14 mouse cellular contexts compared by ENCODE assay signal in genomic region chr17:42885091-42885501, GRCm38 (mm10). TPM values are rescaled to one million over a fixed set of nuclear protein-coding genes. Genes with fewer than 3 reads are reported as not detected.
DNase-seq lines count a peak whose midpoint lies in the region; ATAC-seq lines count a peak whose summit lies in the region.
"Had no signal": no experiment of that assay in that cellular context is flagged by ENCODE, and none has a peak within 500 bp of the region (broad histone marks: within the 10 kb centered on the region; RNA-seq: fewer than 3 reads in every experiment).

No protein-coding gene starts in this region.

- H3K36me3 ChIP-seq in heart, embryonic 11.5 days (ENCODE audit: control insufficient read depth, insufficient read depth, low read length): no peaks in the 10 kb centered on the region
- no peaks in the 10 kb centered on the region for H3K36me3 ChIP-seq in intestine, embryonic 15.5 days
- H3K36me3 ChIP-seq in hindbrain, embryonic 13.5 days: no peaks in the 10 kb centered on the region
- H3K36me3 ChIP-seq: forebrain, embryonic 10.5 days; limb, embryonic 13.5 days had no signal

- H3K4me1 ChIP-seq in heart, embryonic 11.5 days (ENCODE audit: control insufficient read depth, insufficient read depth, low read length): peaks cover 15% of the 10 kb centered on the region
- H3K4me1 ChIP-seq in intestine, embryonic 15.5 days (replicated peaks): peaks cover 12% of the 10 kb centered on the region; the same call in 1 of the 2 replicates
- no peaks in the 10 kb centered on the region for H3K4me1 ChIP-seq in hindbrain, embryonic 13.5 days (replicated peaks)
- H3K4me1 ChIP-seq: forebrain, embryonic 10.5 days; limb, embryonic 13.5 days had no signal

- H3K4me2 ChIP-seq in heart, embryonic 11.5 days: 0 out of 2 replicates have a peak overlapping the region, but pooled peaks have one; percentile 35
- H3K4me2 ChIP-seq in intestine, embryonic 15.5 days (replicated peaks): peak overlapping the region; percentile 35
- no peak overlapping the region for H3K4me2 ChIP-seq in hindbrain, embryonic 13.5 days
- H3K4me2 ChIP-seq: limb, embryonic 13.5 days had no signal

- no peak overlapping the region for H3K9ac ChIP-seq in heart, embryonic 11.5 days (ENCODE audit: low read depth, low read length)
- no peak overlapping the region for H3K9ac ChIP-seq in intestine, embryonic 15.5 days
- no peak overlapping the region for H3K9ac ChIP-seq in hindbrain, embryonic 13.5 days
- H3K9ac ChIP-seq: limb, embryonic 13.5 days had no signal

- intact Hi-C loops in heart, postnatal 25 days (cut with DNase I): no loop called here

- peak overlapping the region; percentile 79 for H3K27ac ChIP-seq in heart, embryonic 11.5 days (ENCODE audit: low read depth, low read length)
- peak overlapping the region; percentile 75 for H3K27ac ChIP-seq in intestine, embryonic 15.5 days
- H3K27ac ChIP-seq in hindbrain, embryonic 13.5 days: no peak overlapping the region
- H3K27ac ChIP-seq: forebrain, embryonic 10.5 days; limb, embryonic 13.5 days had no signal

- DNase-seq in heart, postnatal 25 days (ENCODE audit: low spot score): no peak
- peak; percentile 80 for DNase-seq in ES-CJ7 (ENCODE audit: low read depth, low spot score)
- DNase-seq in lung, postnatal 10 days: peak; percentile 49
- DNase-seq in frontal cortex, postnatal 36 days (ENCODE audit: low spot score in 2 of 2): no peak
- DNase-seq in frontal cortex, postnatal 25 days (ENCODE audit: low spot score in 2 of 2): no peak
- DNase-seq: embryo, embryonic 11 days; gastrocnemius, postnatal 36 days; kidney, adult 11 months; layer of hippocampus, adult 9-11 months had no signal

- H3K27me3 ChIP-seq in heart, embryonic 11.5 days (ENCODE audit: control insufficient read depth, insufficient read depth, low read length): no peaks in the 10 kb centered on the region
- H3K27me3 ChIP-seq in intestine, embryonic 15.5 days (replicated peaks): no peaks in the 10 kb centered on the region
- H3K27me3 ChIP-seq in hindbrain, embryonic 13.5 days: no peaks in the 10 kb centered on the region
- H3K27me3 ChIP-seq: limb, embryonic 13.5 days had no signal

- peak; percentile 74 for ATAC-seq in heart, embryonic 11.5 days (replicated peaks; ENCODE audit: insufficient number of reproducible peaks, low FRiP score, low TSS enrichment)
- ATAC-seq in intestine, embryonic 15.5 days: peak; percentile 78
- ATAC-seq in hindbrain, embryonic 13.5 days (ENCODE audit: low FRiP score): no peak

- 26% methylated on average over 7 of the region's 7 CpGs for WGBS in heart, embryonic 11.5 days (ENCODE audit: insufficient replicate concordance)
- 38% methylated on average over 7 of the region's 7 CpGs for WGBS in intestine, embryonic 15.5 days
- 76% methylated on average over 7 of the region's 7 CpGs for WGBS in hindbrain, embryonic 13.5 days

- no peaks in the 10 kb centered on the region for H3K9me3 ChIP-seq in heart, embryonic 11.5 days (replicated peaks; ENCODE audit: control insufficient read depth, low read length)
- no peaks in the 10 kb centered on the region for H3K9me3 ChIP-seq in intestine, embryonic 15.5 days
- no peaks in the 10 kb centered on the region for H3K9me3 ChIP-seq in hindbrain, embryonic 13.5 days
- H3K9me3 ChIP-seq: forebrain, embryonic 10.5 days; limb, embryonic 13.5 days had no signal

- no peak overlapping the region for H3K4me3 ChIP-seq in heart, embryonic 11.5 days (ENCODE audit: low read depth, low read length)
- H3K4me3 ChIP-seq in intestine, embryonic 15.5 days (replicated peaks): no peak overlapping the region
- no peak overlapping the region for H3K4me3 ChIP-seq in hindbrain, embryonic 13.5 days
- H3K4me3 ChIP-seq: forebrain, embryonic 10.5 days; limb, embryonic 13.5 days had no signal

RNA-seq across cellular contexts. Expression of gene Cd2ap, which starts 8.6 kb away (rescaled TPM):
- polyA plus RNA-seq in heart, embryonic 11.5 days (2014; fragmentation: Nextera tagmentation; extraction: Ambion mirVana): 17.8 and 20.7 TPM in 2 replicates
- 10 to 100 TPM; 21.4 to 22.4 TPM for total RNA-seq in heart, postnatal 25 days (2021)
- 33.1 and 37.3 TPM in 2 replicates for polyA plus RNA-seq in intestine, embryonic 15.5 days (2015; fragmentation: Nextera tagmentation; extraction: Ambion mirVana)
- 9.2 TPM in 2 replicates for polyA plus RNA-seq in hindbrain, embryonic 13.5 days (2015; fragmentation: Nextera tagmentation; extraction: Ambion mirVana)

Comparison
In these comparisons a context has a peak if more than half of its experiments do, and no peak if none do; other contexts are left out.
1. DNase-seq: peak in ES-CJ7 (single experiment) and lung, postnatal 10 days (single experiment); none in heart, postnatal 25 days (single experiment), frontal cortex, postnatal 36 days (0 of 2) and frontal cortex, postnatal 25 days (0 of 2).